Mouse (Mus musculus) adrenal gland, adult 18-20 months (tissue): ENCODE data around the gene Dner. TPM values are rescaled to one million over a fixed set of nuclear protein-coding genes. Genes with fewer than 3 reads are reported as not detected.
A peak's percentile ranks its signal among the peaks of the same experiment; 100 is the strongest.

Source experiments
- DNase-seq, 2 experiments: peaks; one replicate each; pipeline ENCODE4 v3.0.0; 2021 to 2022; ENCODE audit warnings: low spot score in 2 of 2
- total RNA-seq, 2 experiments: library from RNA; stranded (reverse); gene quantifications; 1 replicate in 1 of 2; 2 replicates in 1 of 2; pipeline ENCODE4 v1.2.3; 2021

Gene Dner
- total RNA-seq, 2 experiments from 2014 or later: 4.1 to 4.3 TPM

GRCm38 (mm10) chr1:84549367-84550064, 146.5 kb downstream of the Dner start:
- no peak for DNase-seq

GRCm38 (mm10) chr1:84536069-84536468, 160.0 kb downstream of the Dner start:
- DNase-seq: no peak

GRCm38 (mm10) chr1:84525514-84525913, 170.5 kb downstream of the Dner start:
- DNase-seq: no peak

- no peak for DNase-seq
Measured at GRCm38 (mm10) chr1:84524413-84524812, 171.6 kb downstream of the Dner start.

- DNase-seq: no peak
Measured at GRCm38 (mm10) chr1:84522963-84523280, 173.1 kb downstream of the Dner start.

GRCm38 (mm10) chr1:84522256-84522962, 173.6 kb downstream of the Dner start:
- DNase-seq: no peak

GRCm38 (mm10) chr1:84518347-84518746, 177.7 kb downstream of the Dner start:
- no peak for DNase-seq

- DNase-seq: peak in 1 of 2 experiments; percentile 16
Measured at GRCm38 (mm10) chr1:84513201-84513600, 182.8 kb downstream of the Dner start.

GRCm38 (mm10) chr1:84508510-84508909, 187.5 kb downstream of the Dner start:
- no peak for DNase-seq

- no peak for DNase-seq
Measured at GRCm38 (mm10) chr1:84507568-84507967, 188.5 kb downstream of the Dner start.

- no peak for DNase-seq
Measured at GRCm38 (mm10) chr1:84506984-84507546, 189.0 kb downstream of the Dner start.

GRCm38 (mm10) chr1:84500673-84501072, 195.3 kb downstream of the Dner start:
- no peak for DNase-seq

GRCm38 (mm10) chr1:84491732-84492131, 204.3 kb downstream of the Dner start:
- no peak for DNase-seq

GRCm38 (mm10) chr1:84488546-84488945, 207.5 kb downstream of the Dner start:
- no peak for DNase-seq

- DNase-seq: no peak
Measured at GRCm38 (mm10) chr1:84485066-84485465, 211.0 kb downstream of the Dner start.

GRCm38 (mm10) chr1:84484577-84484976, 211.4 kb downstream of the Dner start:
- no peak for DNase-seq

- no peak for DNase-seq
Measured at GRCm38 (mm10) chr1:84479976-84480375, 216.0 kb downstream of the Dner start.

GRCm38 (mm10) chr1:84474274-84474673, 221.7 kb downstream of the Dner start:
- DNase-seq: no peak

GRCm38 (mm10) chr1:84472260-84472659, 223.8 kb downstream of the Dner start:
- DNase-seq: no peak

- peak in 1 of 2 experiments; percentile 34 for DNase-seq
Measured at GRCm38 (mm10) chr1:84470342-84470741, 225.7 kb downstream of the Dner start.

GRCm38 (mm10) chr1:84467664-84468063, 228.4 kb downstream of the Dner start:
- no peak for DNase-seq

- no peak for DNase-seq
Measured at GRCm38 (mm10) chr1:84464761-84465160, 231.3 kb downstream of the Dner start.
